Mouse (Mus musculus): ENCODE measurements around the gene Ttc29.

Ttc29 gene

DNA sequence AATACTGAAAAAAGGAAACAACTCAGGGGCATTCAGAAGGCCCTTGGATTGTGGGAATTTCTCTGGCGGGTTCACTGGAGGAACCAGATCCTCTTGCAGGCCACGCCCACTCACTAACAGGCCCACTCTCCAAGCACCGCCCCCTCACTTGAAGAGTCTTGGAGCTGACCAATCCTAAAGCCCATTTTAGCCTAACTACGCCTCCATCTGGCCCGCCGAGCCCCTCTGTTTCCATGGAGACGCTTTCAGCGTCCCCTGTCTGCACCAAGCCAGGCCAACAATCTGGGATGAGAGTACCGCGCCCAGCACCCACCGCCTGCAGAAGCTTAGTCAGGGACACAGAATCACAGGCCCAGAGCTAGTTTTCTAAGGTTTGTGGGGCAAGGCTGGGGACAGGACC lies at the start of gene Ttc29:
TSS of gene Ttc29 (plus strand) at position 224 of the 400 bp plus-strand sequence.
- Histone ChIP-seq H3K9me3 (ENCODE audit: low read length) (no peaks in the 10 kb centered on the region), H3K27me3 (ENCODE audit: insufficient read depth, low read length) (peaks cover 5% of the 10 kb centered on the region; the same call in 1 of the 2 replicates), H3K4me1 (replicated peaks; ENCODE audit: low read depth, low read length) (peaks cover 9% of the 10 kb centered on the region), H3K4me3 (replicated peaks; ENCODE audit: low read length) (no peak within 1 kb of the TSS; the same call in 1 of the 2 replicates), H3K36me3 (ENCODE audit: insufficient read depth, low read length) (no peaks in the 10 kb centered on the region)
- TF ChIP-seq POU5F1 (IDR thresholded peaks at IDR 0.05; ENCODE audit: borderline replicate concordance, low read length) (no peak), NANOG (IDR thresholded peaks at IDR 0.05; ENCODE audit: borderline replicate concordance, low read length) (no peak), CTCF (conservative IDR thresholded peaks at IDR 0.05; ENCODE audit: low read length) (no peak)

DNA sequence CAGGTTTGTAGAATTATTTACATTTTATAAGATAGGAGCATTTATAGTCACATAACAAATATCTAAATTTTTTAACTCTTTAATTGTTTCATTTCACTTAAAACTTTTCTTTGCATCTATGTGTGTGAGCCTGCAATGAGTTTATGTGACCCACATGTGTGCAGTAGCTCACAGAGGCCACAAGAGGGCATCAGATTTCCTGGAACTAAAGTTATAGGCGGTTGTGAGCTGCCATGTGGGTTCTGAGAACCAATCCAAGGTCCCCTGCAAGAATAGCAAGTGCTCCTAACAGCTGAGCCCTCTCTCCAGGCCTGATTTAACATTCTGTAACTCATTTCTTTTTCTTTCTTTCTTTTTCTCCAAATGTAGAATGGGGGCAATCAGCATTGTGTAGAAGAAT lies 41.7 kb upstream of the Ttc29 start:
- Histone ChIP-seq H3K9me3 (ENCODE audit: low read length) (peaks cover 3% of the 10 kb centered on the region), H3K27me3 (ENCODE audit: insufficient read depth, low read length) (peaks cover 5% of the 10 kb centered on the region; the same call in 1 of the 2 replicates), H3K4me1 (replicated peaks; ENCODE audit: low read depth, low read length) (no peaks in the 10 kb centered on the region), H3K4me3 (replicated peaks; ENCODE audit: low read length) (no peak overlapping the region), H3K36me3 (ENCODE audit: insufficient read depth, low read length) (no peaks in the 10 kb centered on the region)
- peak; percentile 45 for TF ChIP-seq CTCF (conservative IDR thresholded peaks at IDR 0.05; ENCODE audit: low read length)
- TF ChIP-seq NANOG (IDR thresholded peaks at IDR 0.05; ENCODE audit: borderline replicate concordance, low read length): no peak

DNA sequence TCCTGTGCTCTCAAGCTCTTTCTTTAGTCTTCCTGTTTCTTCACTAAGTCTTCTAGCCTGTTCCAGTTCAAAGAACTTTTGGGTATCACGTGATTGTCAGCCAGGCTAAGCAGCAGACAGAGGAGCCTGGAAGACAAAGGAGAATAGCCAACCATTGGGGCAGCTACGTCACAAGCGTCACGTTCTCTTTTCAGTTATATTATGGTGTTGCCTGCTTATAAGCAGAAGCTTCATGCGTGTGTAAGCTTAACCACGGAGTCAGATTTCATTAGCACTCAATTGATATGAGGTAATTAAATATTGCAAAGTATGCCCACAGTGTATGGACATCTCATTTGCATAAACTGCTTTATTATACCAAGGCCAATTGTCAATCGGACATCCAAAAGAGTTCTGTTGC lies 30.4 kb upstream of the Ttc29 start:
- no peak overlapping the region for H3K4me3 ChIP-seq (replicated peaks; ENCODE audit: low read length)
- no peaks in the 10 kb centered on the region for H3K36me3 ChIP-seq (ENCODE audit: insufficient read depth, low read length)
- H3K4me1 ChIP-seq (replicated peaks; ENCODE audit: low read depth, low read length): peaks cover under 1% of the 10 kb centered on the region
- TF ChIP-seq CTCF (conservative IDR thresholded peaks at IDR 0.05; ENCODE audit: low read length): no peak
- no peak for TF ChIP-seq POU5F1 (IDR thresholded peaks at IDR 0.05; ENCODE audit: borderline replicate concordance, low read length)
- no peak for TF ChIP-seq NANOG (IDR thresholded peaks at IDR 0.05; ENCODE audit: borderline replicate concordance, low read length)
- no peaks in the 10 kb centered on the region for H3K27me3 ChIP-seq (ENCODE audit: insufficient read depth, low read length)
- H3K9me3 ChIP-seq (ENCODE audit: low read length): no peaks in the 10 kb centered on the region

DNA sequence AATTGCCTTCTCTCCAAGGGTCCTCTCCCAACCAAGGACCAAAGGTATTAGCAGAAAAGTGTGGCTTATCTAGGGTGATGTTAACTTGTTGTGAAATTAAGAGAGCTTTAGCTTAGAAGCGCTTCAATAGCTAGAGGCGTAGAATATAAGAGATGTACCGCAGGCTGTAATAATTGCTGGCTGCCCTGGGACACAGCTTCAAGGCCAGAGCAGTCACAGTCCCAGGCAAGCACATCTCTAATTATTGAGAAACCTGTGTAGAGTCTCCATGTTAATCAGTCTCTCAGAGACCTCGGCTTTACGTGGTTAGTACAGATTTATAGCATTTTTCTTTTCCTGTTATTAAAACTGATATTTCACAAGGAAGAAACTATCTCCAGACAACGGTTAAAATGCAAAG lies 29.7 kb upstream of the Ttc29 start:
- Histone ChIP-seq H3K36me3 (ENCODE audit: insufficient read depth, low read length) (no peaks in the 10 kb centered on the region), H3K4me3 (replicated peaks; ENCODE audit: low read length) (no peak overlapping the region), H3K9me3 (ENCODE audit: low read length) (no peaks in the 10 kb centered on the region), H3K4me1 (replicated peaks; ENCODE audit: low read depth, low read length) (no peaks in the 10 kb centered on the region), H3K27me3 (ENCODE audit: insufficient read depth, low read length) (no peaks in the 10 kb centered on the region)
- TF ChIP-seq CTCF (conservative IDR thresholded peaks at IDR 0.05; ENCODE audit: low read length) (no peak), NANOG (IDR thresholded peaks at IDR 0.05; ENCODE audit: borderline replicate concordance, low read length) (no peak), POU5F1 (IDR thresholded peaks at IDR 0.05; ENCODE audit: borderline replicate concordance, low read length) (no peak)

DNA sequence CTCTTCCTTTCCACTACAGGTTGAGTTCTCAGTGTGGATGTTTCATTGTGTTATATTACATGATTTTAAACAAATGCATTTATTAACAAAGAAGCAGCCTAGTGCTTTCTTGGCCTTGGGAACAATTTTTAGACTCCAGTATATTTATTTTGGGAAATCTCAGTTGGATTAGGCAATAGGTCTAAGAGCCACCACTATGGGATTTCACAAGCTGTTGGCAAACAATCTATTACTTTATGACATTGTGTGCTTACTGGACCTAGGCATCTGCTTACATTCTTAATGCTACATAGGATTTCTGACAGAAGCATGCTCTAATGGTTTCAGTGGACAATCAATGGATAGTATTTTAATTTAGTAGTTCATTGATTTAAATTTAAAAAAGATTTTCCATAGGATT lies 26.0 kb upstream of the Ttc29 start:
- H3K27me3 ChIP-seq (ENCODE audit: insufficient read depth, low read length): no peaks in the 10 kb centered on the region
- no peaks in the 10 kb centered on the region for H3K36me3 ChIP-seq (ENCODE audit: insufficient read depth, low read length)
- no peaks in the 10 kb centered on the region for H3K9me3 ChIP-seq (ENCODE audit: low read length)
- H3K4me3 ChIP-seq (replicated peaks; ENCODE audit: low read length): no peak overlapping the region
- H3K4me1 ChIP-seq (replicated peaks; ENCODE audit: low read depth, low read length): peaks cover 13% of the 10 kb centered on the region
- TF ChIP-seq POU5F1 (IDR thresholded peaks at IDR 0.05; ENCODE audit: borderline replicate concordance, low read length) (no peak), NANOG (IDR thresholded peaks at IDR 0.05; ENCODE audit: borderline replicate concordance, low read length) (no peak), CTCF (conservative IDR thresholded peaks at IDR 0.05; ENCODE audit: low read length) (no peak)

DNA sequence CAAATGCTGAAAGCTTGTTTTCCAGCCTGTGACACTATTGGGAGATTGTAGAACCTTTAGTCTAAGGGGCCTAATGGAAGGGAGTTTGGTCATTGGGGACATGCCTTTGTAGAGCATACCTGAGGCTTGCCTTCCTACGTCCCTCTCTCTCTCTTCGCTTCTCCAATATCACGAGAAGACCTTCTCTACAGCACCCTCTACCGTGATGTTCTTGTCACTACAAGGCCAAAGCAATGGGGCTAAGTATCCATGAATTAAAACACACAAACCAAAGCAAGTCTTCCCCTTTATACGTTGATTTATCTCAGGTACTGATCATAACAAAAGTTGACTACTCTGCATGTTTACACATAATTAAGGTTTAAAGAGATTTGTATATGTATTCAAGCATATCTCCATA lies 8.9 kb upstream of the Ttc29 start:
- H3K4me1 ChIP-seq (replicated peaks; ENCODE audit: low read depth, low read length): peaks cover 4% of the 10 kb centered on the region
- H3K9me3 ChIP-seq (ENCODE audit: low read length): no peaks in the 10 kb centered on the region
- H3K36me3 ChIP-seq (ENCODE audit: insufficient read depth, low read length): no peaks in the 10 kb centered on the region
- no peaks in the 10 kb centered on the region for H3K27me3 ChIP-seq (ENCODE audit: insufficient read depth, low read length)
- no peak overlapping the region for H3K4me3 ChIP-seq (replicated peaks; ENCODE audit: low read length)
- no peak for TF ChIP-seq NANOG (IDR thresholded peaks at IDR 0.05; ENCODE audit: borderline replicate concordance, low read length)
- peak; percentile 98 for TF ChIP-seq CTCF (conservative IDR thresholded peaks at IDR 0.05; ENCODE audit: low read length)

DNA sequence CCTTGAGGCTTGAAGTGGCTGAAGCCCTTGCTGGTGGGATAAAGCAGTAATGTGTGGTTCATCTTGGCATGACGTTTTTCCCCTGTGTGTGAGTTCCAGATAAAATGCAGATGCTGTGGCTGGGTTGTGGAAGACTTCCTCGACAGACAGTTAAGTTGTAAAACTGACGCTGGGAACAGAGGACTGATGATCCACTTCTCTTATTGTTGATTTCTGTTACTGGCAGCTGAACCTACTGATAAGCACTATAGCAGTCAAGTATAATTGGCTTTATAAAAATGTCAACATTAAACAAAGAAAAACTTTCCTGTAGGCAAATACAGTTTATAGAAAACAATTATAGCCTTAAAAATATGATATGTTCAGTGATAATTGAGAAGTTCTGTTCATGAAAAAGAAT lies 2.7 kb upstream of the Ttc29 start:
- no peaks in the 10 kb centered on the region for H3K36me3 ChIP-seq (ENCODE audit: insufficient read depth, low read length)
- peaks cover 5% of the 10 kb centered on the region; the same call in 1 of the 2 replicates for H3K27me3 ChIP-seq (ENCODE audit: insufficient read depth, low read length)
- H3K4me1 ChIP-seq (replicated peaks; ENCODE audit: low read depth, low read length): peaks cover 9% of the 10 kb centered on the region
- H3K9me3 ChIP-seq (ENCODE audit: low read length): no peaks in the 10 kb centered on the region
- no peak overlapping the region for H3K4me3 ChIP-seq (replicated peaks; ENCODE audit: low read length)
- TF ChIP-seq CTCF (conservative IDR thresholded peaks at IDR 0.05; ENCODE audit: low read length) (no peak), POU5F1 (IDR thresholded peaks at IDR 0.05; ENCODE audit: borderline replicate concordance, low read length) (no peak), NANOG (IDR thresholded peaks at IDR 0.05; ENCODE audit: borderline replicate concordance, low read length) (no peak)

DNA sequence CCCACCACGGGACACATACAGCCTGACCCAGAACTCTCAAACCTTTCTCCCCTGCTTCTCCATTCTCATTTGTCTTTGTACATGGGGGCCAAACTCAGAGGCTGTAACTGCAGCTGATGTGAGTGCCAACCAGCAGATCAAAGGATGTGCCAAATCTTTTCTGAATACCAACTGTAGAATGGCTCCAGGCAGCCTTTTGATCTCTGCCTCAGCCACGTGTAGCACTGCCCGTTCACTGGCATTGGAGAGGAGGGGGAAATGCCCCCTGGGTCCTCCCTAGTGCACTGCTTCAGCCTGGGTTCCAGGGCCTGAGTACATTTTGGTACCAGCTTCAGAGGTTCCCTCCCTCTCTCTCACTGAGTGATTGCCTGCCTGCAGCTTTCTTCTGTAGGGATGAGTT lies 1.5 kb downstream of the Ttc29 start:
- Histone ChIP-seq H3K4me3 (replicated peaks; ENCODE audit: low read length) (no peak overlapping the region), H3K4me1 (replicated peaks; ENCODE audit: low read depth, low read length) (peaks cover 9% of the 10 kb centered on the region), H3K27me3 (ENCODE audit: insufficient read depth, low read length) (peaks cover 5% of the 10 kb centered on the region; the same call in 1 of the 2 replicates), H3K9me3 (ENCODE audit: low read length) (no peaks in the 10 kb centered on the region), H3K36me3 (ENCODE audit: insufficient read depth, low read length) (no peaks in the 10 kb centered on the region)
- no peak for TF ChIP-seq CTCF (conservative IDR thresholded peaks at IDR 0.05; ENCODE audit: low read length)
- no peak for TF ChIP-seq POU5F1 (IDR thresholded peaks at IDR 0.05; ENCODE audit: borderline replicate concordance, low read length)
- no peak for TF ChIP-seq NANOG (IDR thresholded peaks at IDR 0.05; ENCODE audit: borderline replicate concordance, low read length)

DNA sequence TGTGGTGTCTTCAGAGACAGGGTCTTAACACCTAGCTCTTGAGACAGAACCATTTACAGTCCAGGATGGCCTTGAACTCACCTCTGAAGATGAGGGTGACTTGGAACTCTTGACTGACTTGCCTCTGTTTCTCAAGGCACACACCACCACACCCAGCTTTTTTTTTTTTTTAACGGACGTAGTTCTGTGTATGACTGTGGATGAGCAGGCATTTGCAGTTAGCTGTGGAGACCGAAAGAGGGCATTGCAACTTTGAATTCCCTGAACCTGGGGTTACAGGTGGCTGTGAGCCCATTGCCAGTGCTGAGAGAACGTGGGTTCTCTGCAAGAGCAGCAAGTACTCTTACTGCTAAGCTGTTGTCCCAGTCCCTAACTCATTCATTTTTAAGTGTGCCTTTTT lies 13.0 kb downstream of the Ttc29 start:
- Histone ChIP-seq H3K27me3 (ENCODE audit: insufficient read depth, low read length) (no peaks in the 10 kb centered on the region), H3K4me1 (replicated peaks; ENCODE audit: low read depth, low read length) (0 out of 2 replicates have a peak, but pooled peaks cover 4% of the 10 kb centered on the region), H3K4me3 (replicated peaks; ENCODE audit: low read length) (no peak overlapping the region), H3K9me3 (ENCODE audit: low read length) (no peaks in the 10 kb centered on the region), H3K36me3 (ENCODE audit: insufficient read depth, low read length) (no peaks in the 10 kb centered on the region)
- TF ChIP-seq NANOG (IDR thresholded peaks at IDR 0.05; ENCODE audit: borderline replicate concordance, low read length) (no peak), CTCF (conservative IDR thresholded peaks at IDR 0.05; ENCODE audit: low read length) (peak; percentile 2; the same call in 1 of the 2 replicates), POU5F1 (IDR thresholded peaks at IDR 0.05; ENCODE audit: borderline replicate concordance, low read length) (no peak)

Data from E14TG2a.4 (cell line).